Mouse (Mus musculus): ENCODE measurements around the gene Teddm1a. TPM values are rescaled to one million over a fixed set of nuclear protein-coding genes. Genes with fewer than 3 reads are reported as not detected.

Teddm1a gene
- polyA plus RNA-seq, 1 experiment from 2014 or later, result not detected

DNA sequence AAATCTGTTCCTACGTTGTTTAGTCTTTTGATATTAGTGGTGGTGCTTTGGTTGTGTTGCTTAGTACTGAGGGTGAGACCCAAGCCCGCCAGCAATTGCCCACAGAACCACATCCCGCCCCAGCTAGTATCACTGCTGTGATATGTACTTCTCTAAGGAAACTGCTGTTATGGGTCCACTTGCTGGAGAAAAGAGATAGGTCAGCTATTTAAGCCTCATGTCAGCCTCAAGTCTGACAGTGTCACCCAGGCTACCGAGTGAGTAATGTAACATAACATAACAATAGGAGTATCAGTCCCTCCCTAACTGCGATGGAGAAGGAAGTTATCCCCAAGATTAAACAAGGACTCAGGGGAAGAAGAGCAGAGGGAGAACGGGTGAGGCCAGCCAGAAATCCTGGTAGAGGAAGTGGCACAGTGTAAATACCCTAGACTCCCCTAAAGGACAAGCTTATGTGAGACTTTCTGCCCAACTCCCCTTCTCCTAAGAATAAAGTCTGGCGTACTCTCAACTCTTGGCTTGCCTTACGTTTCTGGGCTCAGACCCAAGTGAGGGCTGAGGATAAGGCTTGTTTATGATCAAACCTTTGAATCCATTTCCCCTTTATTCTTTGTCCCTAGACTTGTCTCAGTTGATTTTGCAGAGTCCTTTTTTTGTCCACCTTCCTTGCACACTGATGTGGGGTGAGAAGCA is 2.8 kb downstream of the Teddm1a start:
- no peak overlapping the region for H3K4me3 ChIP-seq
- H3K36me3 ChIP-seq (replicated peaks), result no peaks in the 10 kb centered on the region
- H3K4me1 ChIP-seq, result peaks cover 12% of the 10 kb centered on the region
- DNase-seq (ENCODE audit: low spot score), result no peak
- H3K27ac ChIP-seq (replicated peaks), result no peak overlapping the region
- H3K9me3 ChIP-seq, result no peaks in the 10 kb centered on the region
- 69% methylated on average over 8 of the region's 8 CpGs for WGBS
- H3K27me3 ChIP-seq (replicated peaks; ENCODE audit: low read depth, poor library complexity, severe bottlenecking), result no peaks in the 10 kb centered on the region; the same call in 1 of the 2 replicates

DNA sequence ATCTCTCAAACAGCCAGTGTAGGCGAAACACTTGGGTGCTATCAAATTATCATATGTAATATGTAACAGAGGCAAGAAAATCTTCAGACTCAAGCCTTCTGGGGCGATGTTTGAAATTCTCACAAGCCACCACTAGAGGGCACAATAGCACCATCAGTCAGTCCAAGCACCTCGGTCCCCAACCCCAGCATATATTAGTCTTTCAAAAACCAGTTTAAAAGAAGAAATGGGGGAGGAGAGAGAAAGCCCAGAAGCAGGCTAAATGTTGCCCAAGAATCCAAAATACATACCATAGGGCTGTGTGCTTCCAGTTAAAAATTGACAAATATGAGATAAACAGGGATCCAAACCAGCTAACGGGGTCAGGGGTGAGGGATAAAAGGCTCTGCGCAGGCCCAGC is 3.4 kb downstream of the Teddm1a start:
- peak; percentile 74 for DNase-seq (ENCODE audit: low spot score)
- Histone ChIP-seq H3K27ac (replicated peaks) (no peak overlapping the region), H3K4me1 (peaks cover 16% of the 10 kb centered on the region), H3K4me3 (no peak overlapping the region), H3K36me3 (replicated peaks) (no peaks in the 10 kb centered on the region), H3K27me3 (replicated peaks; ENCODE audit: low read depth, poor library complexity, severe bottlenecking) (no peaks in the 10 kb centered on the region; the same call in 1 of the 2 replicates), H3K9me3 (no peaks in the 10 kb centered on the region)
- 36% methylated on average over 5 of the region's 5 CpGs for WGBS

GRCm38 (mm10) chr1:153897196-153897595 is 5.7 kb downstream of the Teddm1a start:
- WGBS, result 86% methylated on average over 8 of the region's 8 CpGs
- peaks cover 26% of the 10 kb centered on the region for H3K4me1 ChIP-seq
- no peaks in the 10 kb centered on the region for H3K36me3 ChIP-seq (replicated peaks)
- no peak for DNase-seq (ENCODE audit: low spot score)
- H3K4me3 ChIP-seq, result no peak overlapping the region
- no peaks in the 10 kb centered on the region; the same call in 1 of the 2 replicates for H3K27me3 ChIP-seq (replicated peaks; ENCODE audit: low read depth, poor library complexity, severe bottlenecking)
- no peak overlapping the region for H3K27ac ChIP-seq (replicated peaks)
- H3K9me3 ChIP-seq, result no peaks in the 10 kb centered on the region

- Histone ChIP-seq H3K27ac (replicated peaks) (peak overlapping the region; percentile 97), H3K9me3 (no peaks in the 10 kb centered on the region), H3K4me3 (peak overlapping the region; percentile 88), H3K27me3 (replicated peaks; ENCODE audit: low read depth, poor library complexity, severe bottlenecking) (no peaks in the 10 kb centered on the region), H3K36me3 (replicated peaks) (peaks cover 17% of the 10 kb centered on the region), H3K4me1 (peaks cover 40% of the 10 kb centered on the region)
- DNase-seq (ENCODE audit: low spot score), result no peak
- WGBS, result 19% methylated on average over 22 of the region's 22 CpGs
Measured at GRCm38 (mm10) chr1:153898989-153899730, 7.6 kb downstream of the Teddm1a start.

- WGBS, result under 1% methylated on average over 51 of the region's 51 CpGs
- Histone ChIP-seq H3K27me3 (replicated peaks; ENCODE audit: low read depth, poor library complexity, severe bottlenecking) (no peaks in the 10 kb centered on the region), H3K27ac (replicated peaks) (peak within 1 kb of the TSS; percentile 97), H3K36me3 (replicated peaks) (peaks cover 24% of the 10 kb centered on the region), H3K4me1 (peaks cover 40% of the 10 kb centered on the region), H3K4me3 (peak within 1 kb of the TSS; percentile 88), H3K9me3 (no peaks in the 10 kb centered on the region)
- DNase-seq (ENCODE audit: low spot score), result peak; percentile 99
Measured at GRCm38 (mm10) chr1:153899731-153900380, 8.3 kb downstream of the Teddm1a start, which contains the start of the genes Glul and Teddm2. Gene Glul (plus strand): TSS chr1:153899944. Gene Teddm2 (minus strand): TSS chr1:153900228.

DNA sequence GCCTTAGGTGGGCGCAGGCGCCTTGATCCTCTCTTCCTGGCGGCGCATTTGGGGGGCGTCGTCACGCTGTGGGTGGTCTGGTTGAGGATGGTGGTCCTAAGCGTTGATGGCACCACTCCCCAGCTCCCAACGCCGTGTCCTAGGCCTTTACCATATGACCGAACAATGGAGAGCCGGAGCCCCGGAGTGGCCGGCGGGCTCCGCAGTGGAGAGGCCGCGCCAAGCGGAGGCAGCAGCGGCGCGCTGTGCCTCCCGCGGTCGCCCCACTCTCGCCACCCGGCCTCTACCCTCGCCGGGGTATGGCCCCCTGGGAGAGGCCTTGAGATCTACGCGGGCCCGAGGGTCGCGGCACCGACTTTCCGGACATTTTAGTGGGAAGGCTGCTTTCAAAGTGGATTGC is 8.8 kb downstream of the Teddm1a start:
- Histone ChIP-seq H3K36me3 (replicated peaks) (peaks cover 29% of the 10 kb centered on the region), H3K4me1 (peaks cover 40% of the 10 kb centered on the region), H3K27me3 (replicated peaks; ENCODE audit: low read depth, poor library complexity, severe bottlenecking) (no peaks in the 10 kb centered on the region), H3K4me3 (peak overlapping the region; percentile 88), H3K9me3 (no peaks in the 10 kb centered on the region), H3K27ac (replicated peaks) (peak overlapping the region; percentile 97)
- no peak for DNase-seq (ENCODE audit: low spot score)
- under 1% methylated on average over 36 of the region's 36 CpGs for WGBS

DNA sequence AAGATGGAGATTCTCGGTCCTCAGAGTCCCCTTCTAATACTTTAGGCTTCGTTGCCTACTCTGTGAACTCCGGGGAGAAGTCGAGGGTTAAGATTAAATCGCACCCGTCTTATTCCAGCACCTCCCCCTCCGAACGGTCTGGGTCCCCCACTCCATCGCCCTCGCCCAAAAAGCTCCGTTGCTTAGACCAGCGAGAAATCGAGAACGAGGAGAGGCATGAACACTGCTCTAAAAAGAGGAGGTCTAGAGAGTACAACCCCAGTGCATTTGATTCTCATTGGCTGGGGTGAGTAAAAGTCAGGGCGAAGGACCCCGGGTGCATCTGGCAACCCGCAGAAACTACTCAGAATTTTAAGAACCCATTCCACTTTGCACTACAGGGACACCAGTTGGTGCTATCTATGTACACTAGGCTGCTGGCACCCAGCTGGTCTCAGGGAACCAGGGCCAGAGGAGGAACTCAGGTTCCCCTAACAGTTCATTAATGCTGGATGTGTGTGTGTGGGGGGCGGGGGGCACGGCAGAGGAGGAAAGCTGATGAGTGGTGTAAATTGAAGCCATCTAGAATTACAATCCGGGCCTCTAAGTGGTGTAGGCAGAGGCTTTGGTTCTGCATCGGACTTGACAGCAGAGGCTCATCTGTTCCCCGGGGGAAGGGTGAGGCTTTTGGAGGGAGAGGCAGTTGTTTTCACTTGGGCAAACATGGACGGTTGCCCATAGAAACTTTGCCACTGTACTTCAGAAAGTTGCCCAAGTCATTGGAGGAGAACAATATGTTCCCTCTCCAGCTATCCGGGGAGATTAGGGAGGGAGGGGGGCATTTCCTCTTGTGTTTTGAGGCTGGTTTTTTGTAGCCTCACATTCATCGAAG is 9.6 kb downstream of the Teddm1a start:
- H3K4me1 ChIP-seq, result peaks cover 40% of the 10 kb centered on the region
- no peaks in the 10 kb centered on the region for H3K27me3 ChIP-seq (replicated peaks; ENCODE audit: low read depth, poor library complexity, severe bottlenecking)
- no peaks in the 10 kb centered on the region for H3K9me3 ChIP-seq
- H3K36me3 ChIP-seq (replicated peaks), result peaks cover 36% of the 10 kb centered on the region
- peak overlapping the region; percentile 97 for H3K27ac ChIP-seq (replicated peaks)
- 3% methylated on average over 25 of the region's 25 CpGs for WGBS
- peak overlapping the region; percentile 88 for H3K4me3 ChIP-seq
- peak; percentile 61 for DNase-seq (ENCODE audit: low spot score)

DNA sequence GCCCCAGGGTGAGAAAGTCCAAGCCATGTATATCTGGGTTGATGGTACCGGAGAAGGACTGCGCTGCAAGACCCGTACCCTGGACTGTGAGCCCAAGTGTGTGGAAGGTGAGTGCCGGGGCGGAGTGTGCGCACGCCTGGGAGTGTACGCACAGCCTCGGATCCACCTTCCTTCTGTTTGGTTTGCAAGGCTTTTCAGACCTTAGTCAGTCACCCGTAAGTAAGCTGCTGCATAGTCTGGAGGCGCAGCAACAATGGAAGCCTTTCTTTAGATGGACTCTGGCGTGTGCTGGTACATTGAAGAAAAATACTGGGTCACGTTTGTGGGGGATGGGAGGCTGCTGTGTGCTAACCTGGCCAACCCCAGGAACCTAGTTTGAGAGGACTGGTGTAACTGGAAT is 11.5 kb downstream of the Teddm1a start:
- no peak for DNase-seq (ENCODE audit: low spot score)
- H3K36me3 ChIP-seq (replicated peaks), result peaks cover 55% of the 10 kb centered on the region
- no peaks in the 10 kb centered on the region for H3K9me3 ChIP-seq
- H3K4me3 ChIP-seq, result peak overlapping the region; percentile 18; the same call in 1 of the 2 replicates
- no peaks in the 10 kb centered on the region for H3K27me3 ChIP-seq (replicated peaks; ENCODE audit: low read depth, poor library complexity, severe bottlenecking)
- peaks cover 40% of the 10 kb centered on the region for H3K4me1 ChIP-seq
- WGBS, result 69% methylated on average over 13 of the region's 13 CpGs
- no peak overlapping the region for H3K27ac ChIP-seq (replicated peaks)

GRCm38 (mm10) chr1:153904236-153904635 is 12.7 kb downstream of the Teddm1a start:
- no peaks in the 10 kb centered on the region for H3K27me3 ChIP-seq (replicated peaks; ENCODE audit: low read depth, poor library complexity, severe bottlenecking)
- no peak for DNase-seq (ENCODE audit: low spot score)
- peaks cover 67% of the 10 kb centered on the region for H3K36me3 ChIP-seq (replicated peaks)
- H3K4me1 ChIP-seq, result peaks cover 33% of the 10 kb centered on the region
- H3K9me3 ChIP-seq, result no peaks in the 10 kb centered on the region
- no peak overlapping the region for H3K4me3 ChIP-seq
- H3K27ac ChIP-seq (replicated peaks), result no peak overlapping the region
- WGBS, result 94% methylated on average over 14 of the region's 14 CpGs

DNA sequence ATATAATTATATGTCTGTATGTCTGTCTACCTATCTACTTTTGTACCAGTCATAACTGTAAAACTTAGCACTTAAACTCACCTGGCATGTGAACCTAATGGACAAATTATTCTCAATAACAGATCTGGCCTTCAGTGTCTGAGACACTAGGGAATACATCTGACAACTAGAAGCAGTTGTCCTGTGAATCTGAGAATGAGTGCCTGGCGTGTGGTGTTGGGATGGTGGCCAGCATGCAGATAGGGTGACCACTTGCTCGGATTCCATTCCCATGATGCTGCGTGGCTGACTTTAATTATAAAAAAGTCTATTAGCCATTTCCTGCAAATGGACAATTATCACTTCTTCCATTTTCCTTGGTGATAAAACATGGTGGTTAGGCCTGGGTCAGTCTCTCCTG is 14.3 kb downstream of the Teddm1a start:
- Histone ChIP-seq H3K27ac (replicated peaks) (no peak overlapping the region), H3K9me3 (no peaks in the 10 kb centered on the region), H3K4me3 (no peak overlapping the region), H3K4me1 (peaks cover 27% of the 10 kb centered on the region), H3K36me3 (replicated peaks) (peaks cover 84% of the 10 kb centered on the region), H3K27me3 (replicated peaks; ENCODE audit: low read depth, poor library complexity, severe bottlenecking) (no peaks in the 10 kb centered on the region)
- WGBS, result 96% methylated on average over 3 of the region's 3 CpGs
- DNase-seq (ENCODE audit: low spot score), result no peak

DNA sequence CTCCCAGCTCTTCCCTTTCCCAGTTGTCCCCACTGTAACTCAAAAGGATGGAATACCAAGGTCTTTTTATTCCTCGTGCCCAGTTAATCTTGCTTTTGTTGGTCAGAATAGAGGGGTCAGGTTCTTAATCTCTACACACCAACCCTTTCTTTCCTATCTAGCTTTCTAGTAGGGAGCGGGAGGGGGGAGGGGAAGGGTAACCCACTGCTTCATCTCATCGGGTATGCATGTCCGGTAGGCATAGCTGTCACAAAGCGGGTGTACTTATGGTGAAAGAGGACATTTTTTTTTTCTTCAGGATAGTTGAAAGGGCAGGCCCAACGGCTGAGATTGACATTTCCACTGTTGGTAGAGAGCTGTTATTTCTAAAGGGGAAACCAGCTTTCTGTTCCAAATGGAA is 16.7 kb downstream of the Teddm1a start:
- DNase-seq (ENCODE audit: low spot score), result no peak
- no peak overlapping the region for H3K27ac ChIP-seq (replicated peaks)
- 87% methylated on average over 6 of the region's 6 CpGs for WGBS
- H3K27me3 ChIP-seq (replicated peaks; ENCODE audit: low read depth, poor library complexity, severe bottlenecking), result no peaks in the 10 kb centered on the region
- peaks cover 4% of the 10 kb centered on the region; the same call in 1 of the 2 replicates for H3K4me1 ChIP-seq
- H3K36me3 ChIP-seq (replicated peaks), result peaks cover 83% of the 10 kb centered on the region
- no peaks in the 10 kb centered on the region for H3K9me3 ChIP-seq
- H3K4me3 ChIP-seq, result no peak overlapping the region

- Histone ChIP-seq H3K27ac (replicated peaks) (no peak overlapping the region), H3K9me3 (no peaks in the 10 kb centered on the region), H3K4me1 (no peaks in the 10 kb centered on the region), H3K27me3 (replicated peaks; ENCODE audit: low read depth, poor library complexity, severe bottlenecking) (no peaks in the 10 kb centered on the region), H3K4me3 (no peak overlapping the region), H3K36me3 (replicated peaks) (peaks cover 78% of the 10 kb centered on the region)
- DNase-seq (ENCODE audit: low spot score), result no peak
- 93% methylated on average over 4 of the region's 4 CpGs for WGBS
Measured at GRCm38 (mm10) chr1:153908741-153909140, 17.2 kb downstream of the Teddm1a start.
